Mouse (Mus musculus) heart, postnatal 0 days (tissue): ENCODE data around the gene Cacfd1. TPM values are rescaled to one million over a fixed set of nuclear protein-coding genes. Genes with fewer than 3 reads are reported as not detected.

Experiments used
- ATAC-seq: fragments of 200-750 bp; cut with Nextera tagmentation; 2 replicates; pipeline ENCODE4 v1.8.0; 2017; ENCODE audit warnings: low read depth, moderate number of reproducible peaks, moderate library complexity; ENCODE audit not compliant: insufficient read depth
- DNase-seq: peaks from one replicate; pipeline ENCODE4 v3.0.0-alpha.2; 2016; ENCODE audit warnings: low spot score
- H3K27ac ChIP-seq: fragments of 300-500 bp; sonication (generic); 2 replicates; pipeline ENCODE4 v1.5.1; 2014; ENCODE audit warnings: low read depth, mild to moderate bottlenecking
- H3K27me3 ChIP-seq: fragments of 300-500 bp; sonication (generic); 2 replicates; pipeline ENCODE4 v1.6.1; 2014; ENCODE audit warnings: low read length, mixed read lengths; ENCODE audit not compliant: control insufficient read depth, insufficient read depth
- H3K36me3 ChIP-seq: fragments of 300-500 bp; sonication (generic); replicated peaks from 2 replicates; pipeline ENCODE4 v1.6.1; 2014; ENCODE audit warnings: low read length, mixed read lengths; ENCODE audit not compliant: control insufficient read depth, insufficient read depth
- H3K4me1 ChIP-seq: fragments of 300-500 bp; sonication (generic); 2 replicates; pipeline ENCODE4 v1.6.1; 2014; ENCODE audit warnings: antibody characterized with exemption; ENCODE audit not compliant: control insufficient read depth, insufficient read depth
- H3K4me2 ChIP-seq: fragments of 300-500 bp; sonication (generic); 2 replicates; pipeline ENCODE4 v1.6.1; 2014; ENCODE audit warnings: low read depth, mild to moderate bottlenecking, low read length, moderate library complexity
- H3K4me3 ChIP-seq: fragments of 300-500 bp; sonication (generic); 2 replicates; pipeline ENCODE4 v1.5.1; 2014; ENCODE audit warnings: low read depth, low read length
- H3K9ac ChIP-seq: fragments of 300-500 bp; sonication (generic); replicated peaks from 2 replicates; pipeline ENCODE4 v1.6.1; 2014; ENCODE audit warnings: low read depth, low read length, mixed read lengths
- H3K9me3 ChIP-seq: fragments of 300-500 bp; sonication (generic); replicated peaks from 2 replicates; pipeline ENCODE4 v1.6.1; 2016; ENCODE audit warnings: low read length; ENCODE audit not compliant: control insufficient read depth
- CTCF ChIP-seq: IDR thresholded peaks from 2 replicates; pipeline ENCODE4 v1.5.1; 2016; ENCODE audit warnings: antibody characterized with exemption, control low read depth, low read depth
- EP300 ChIP-seq: IDR thresholded peaks from 2 replicates; pipeline ENCODE4 v1.6.1; 2016; ENCODE audit warnings: antibody characterized with exemption, low read depth
- WGBS: fragments of 180-500 bp; shearing (Covaris S2); extraction: QIAGEN DNeasy Blood & Tissue Kit; methylation state at CpG from one replicate; pipeline ENCODE4 v1.1.7; 2014; 5-methylcytosine and 5-hydroxymethylcytosine counted together
- polyA plus RNA-seq: library from polyadenylated mRNA; unstranded; fragments of >200 nt; fragmentation: Nextera tagmentation; extraction: Ambion mirVana; gene quantifications from 2 replicates; pipeline ENCODE4 v1.2.1, GENCODE M21; 2015
- total RNA-seq: library from RNA; depleted of rRNA; stranded (reverse); fragments of >200 nt; gene quantifications from 2 replicates; pipeline ENCODE4 v1.2.3, GENCODE M21; 2014; ENCODE audit warnings: low replicate concordance

Gene Cacfd1
- total and polyA plus RNA-seq, 2 experiments from 2014 or later: 26.6 to 37.3 TPM

GRCm38 (mm10) chr2:26997498-26997897 lies 12.2 kb upstream of the Cacfd1 start:
- H3K4me3 ChIP-seq: no peak overlapping the region
- no peak for TF ChIP-seq EP300
- TF ChIP-seq CTCF: no peak
- no peaks in the 10 kb centered on the region for H3K36me3 ChIP-seq
- no peak overlapping the region for H3K27ac ChIP-seq
- H3K4me2 ChIP-seq: no peak overlapping the region
- H3K4me1 ChIP-seq: no peaks in the 10 kb centered on the region
- no peaks in the 10 kb centered on the region for H3K9me3 ChIP-seq
- no peaks in the 10 kb centered on the region for H3K27me3 ChIP-seq
- 82% methylated on average over 1 of the region's 1 CpGs for WGBS
- no peak for DNase-seq
- ATAC-seq: no peak
- H3K9ac ChIP-seq: no peak overlapping the region

GRCm38 (mm10) chr2:26997993-26998392 lies 11.7 kb upstream of the Cacfd1 start:
- H3K4me1 ChIP-seq: no peaks in the 10 kb centered on the region
- DNase-seq (no peak), ATAC-seq (no peak)
- TF ChIP-seq EP300 (no peak), CTCF (no peak)
- H3K27ac ChIP-seq: no peak overlapping the region
- no peaks in the 10 kb centered on the region for H3K36me3 ChIP-seq
- no peak overlapping the region for H3K9ac ChIP-seq
- H3K27me3 ChIP-seq: no peaks in the 10 kb centered on the region
- H3K4me2 ChIP-seq: no peak overlapping the region
- no peak overlapping the region for H3K4me3 ChIP-seq
- WGBS: 85% methylated on average over 6 of the region's 7 CpGs
- no peaks in the 10 kb centered on the region for H3K9me3 ChIP-seq

- Histone ChIP-seq H3K36me3 (no peaks in the 10 kb centered on the region), H3K4me3 (no peak overlapping the region), H3K4me2 (no peak overlapping the region), H3K9me3 (no peaks in the 10 kb centered on the region), H3K9ac (no peak overlapping the region), H3K4me1 (no peaks in the 10 kb centered on the region; the same call in 1 of the 2 replicates), H3K27ac (no peak overlapping the region), H3K27me3 (no peaks in the 10 kb centered on the region)
- 40% methylated on average over 4 of the region's 4 CpGs for WGBS
- no peak for ATAC-seq
- DNase-seq: no peak
- TF ChIP-seq EP300 (no peak), CTCF (no peak)
Observed at GRCm38 (mm10) chr2:27006255-27006654, 3.5 kb upstream of the Cacfd1 start.

GRCm38 (mm10) chr2:27007701-27008100 lies 2.0 kb upstream of the Cacfd1 start:
- no peak overlapping the region for H3K4me3 ChIP-seq
- 56% methylated on average over 7 of the region's 7 CpGs for WGBS

GRCm38 (mm10) chr2:27017802-27018201 lies 8.1 kb downstream of the Cacfd1 start:
- H3K27me3 ChIP-seq: no peaks in the 10 kb centered on the region
- peak; percentile 87 for TF ChIP-seq CTCF
- TF ChIP-seq EP300: no peak
- peaks cover 51% of the 10 kb centered on the region for H3K36me3 ChIP-seq
- H3K4me1 ChIP-seq: no peaks in the 10 kb centered on the region
- WGBS: 53% methylated on average over 5 of the region's 5 CpGs
- ATAC-seq: peak; percentile 69; the same call in 1 of the 2 replicates
- DNase-seq: peak; percentile 54
- no peak overlapping the region for H3K9ac ChIP-seq
- no peak overlapping the region for H3K4me2 ChIP-seq
- no peak overlapping the region for H3K4me3 ChIP-seq
- no peak overlapping the region for H3K27ac ChIP-seq
- no peaks in the 10 kb centered on the region for H3K9me3 ChIP-seq

More at GRCm38 (mm10) chr2:27007701-27008100, 2.0 kb upstream of the Cacfd1 start:
- TF ChIP-seq EP300 (no peak), CTCF (no peak)
- no peaks in the 10 kb centered on the region; the same call in 1 of the 2 replicates for H3K4me1 ChIP-seq
- no peaks in the 10 kb centered on the region for H3K9me3 ChIP-seq
- no peak overlapping the region for H3K27ac ChIP-seq
- ATAC-seq: no peak
- H3K9ac ChIP-seq: no peak overlapping the region
- H3K36me3 ChIP-seq: no peaks in the 10 kb centered on the region
- no peak overlapping the region for H3K4me2 ChIP-seq
- no peak for DNase-seq
- H3K27me3 ChIP-seq: no peaks in the 10 kb centered on the region

- Histone ChIP-seq H3K9me3 (no peaks in the 10 kb centered on the region), H3K4me1 (no peaks in the 10 kb centered on the region), H3K4me2 (no peak overlapping the region), H3K4me3 (no peak overlapping the region), H3K27me3 (no peaks in the 10 kb centered on the region), H3K36me3 (peaks cover 39% of the 10 kb centered on the region), H3K27ac (no peak overlapping the region), H3K9ac (no peak overlapping the region)
- TF ChIP-seq EP300 (no peak), CTCF (no peak)
- DNase-seq (no peak), ATAC-seq (no peak)
- 90% methylated on average over 2 of the region's 2 CpGs for WGBS
Observed at GRCm38 (mm10) chr2:27019530-27019929, 9.8 kb downstream of the Cacfd1 start.
